Mouse (Mus musculus) small intestine, adult 2 months (tissue): Measurements from ENCODE around the gene Zfp74.

Source experiments
- CTCF ChIP-seq: fragments of 200-500 bp; IDR thresholded peaks from 2 replicates; pipeline ENCODE4 v1.5.1; 2012; ENCODE audit warnings: low read depth, mild to moderate bottlenecking, control low read depth, inconsistent platforms, low read length, moderate library complexity, mixed read lengths; ENCODE audit not compliant: insufficient replicate concordance, insufficient read length; ENCODE audit errors: extremely low read depth
- POLR2A ChIP-seq: fragments of 200-500 bp; IDR thresholded peaks from 2 replicates; pipeline ENCODE4 v1.6.1; 2012; ENCODE audit warnings: low read depth, mild to moderate bottlenecking, control low read depth, inconsistent platforms, low read length, moderate library complexity

- no peak for TF ChIP-seq CTCF
- no peak for TF ChIP-seq POLR2A
Observed at GRCm38 (mm10) chr7:29993340-29993739, 39.5 kb upstream of the Zfp74 start.
